Mouse (Mus musculus) limb, embryonic 15.5 days (tissue): ENCODE results near the gene Prkar1a. TPM values are rescaled to one million over a fixed set of nuclear protein-coding genes. Genes with fewer than 3 reads are reported as not detected.
"Not testable (repeated sequence)": the region's sequence is repeated elsewhere in the genome, so short reads cannot be mapped to it uniquely, and the experiment has no call there.

Experiments used
- ATAC-seq: fragments of 200-750 bp; cut with Nextera tagmentation; 2 replicates; pipeline ENCODE4 v1.8.0; 2017; ENCODE audit warnings: low read depth, moderate TSS enrichment; ENCODE audit not compliant: insufficient number of reproducible peaks, low FRiP score, low TSS enrichment
- H3K27ac ChIP-seq: fragments of 300-500 bp; sonication (generic); 2 replicates; pipeline ENCODE4 v1.5.1; 2015; ENCODE audit warnings: moderate library complexity, mild to moderate bottlenecking, inconsistent platforms
- H3K27me3 ChIP-seq: fragments of 300-500 bp; sonication (generic); 2 replicates; pipeline ENCODE4 v1.6.1; 2015; ENCODE audit warnings: inconsistent platforms
- H3K36me3 ChIP-seq: fragments of 300-500 bp; sonication (generic); 2 replicates; pipeline ENCODE4 v1.6.1; 2015; ENCODE audit warnings: inconsistent platforms
- H3K4me1 ChIP-seq: fragments of 300-500 bp; sonication (generic); 2 replicates; pipeline ENCODE4 v1.6.1; 2015; ENCODE audit warnings: inconsistent platforms
- H3K4me2 ChIP-seq: fragments of 300-500 bp; sonication (generic); 2 replicates; pipeline ENCODE4 v1.6.1; 2015; ENCODE audit warnings: mild to moderate bottlenecking, inconsistent platforms
- H3K4me3 ChIP-seq: fragments of 300-500 bp; sonication (generic); 2 replicates; pipeline ENCODE4 v1.5.1; 2015; ENCODE audit warnings: mild to moderate bottlenecking, inconsistent platforms
- H3K9ac ChIP-seq: fragments of 300-500 bp; sonication (generic); 2 replicates; pipeline ENCODE4 v1.6.1; 2015; ENCODE audit warnings: inconsistent platforms
- H3K9me3 ChIP-seq: fragments of 300-500 bp; sonication (generic); 2 replicates; pipeline ENCODE4 v1.6.1; 2016; ENCODE audit warnings: inconsistent platforms
- WGBS: fragments of 180-500 bp; shearing (Covaris S2); methylation state at CpG from one replicate; pipeline ENCODE4 v1.1.7; 2015; 5-methylcytosine and 5-hydroxymethylcytosine counted together
- polyA plus RNA-seq: library from polyadenylated mRNA; unstranded; fragments of >200 nt; fragmentation: Nextera tagmentation; extraction: Ambion mirVana; gene quantifications from 2 replicates; pipeline ENCODE4 v1.2.1, GENCODE M21; 2015

The Prkar1a gene
- 309 and 355 TPM in 2 replicates for polyA plus RNA-seq

GRCm38 (mm10) chr11:109649206-109649605 lies at the start of gene Prkar1a:
Gene Prkar1a (plus strand): TSS chr11:109649405.
- peak within 1 kb of the TSS; percentile 96; the same call in 1 of the 2 replicates for H3K27ac ChIP-seq
- 38% methylated on average over 8 of the region's 8 CpGs for WGBS
- no peak for ATAC-seq

GRCm38 (mm10) chr11:109607600-109607999 lies 41.6 kb upstream of the Prkar1a start:
- no peak overlapping the region for H3K27ac ChIP-seq
- no peak overlapping the region for H3K4me2 ChIP-seq
- H3K4me1 ChIP-seq = peaks cover 15% of the 10 kb centered on the region
- H3K9ac ChIP-seq = no peak overlapping the region
- 88% methylated on average over 6 of the region's 6 CpGs for WGBS
- H3K4me3 ChIP-seq = no peak overlapping the region
- H3K27me3 ChIP-seq = no peaks in the 10 kb centered on the region
- peaks cover 17% of the 10 kb centered on the region; the same call in 1 of the 2 replicates for H3K36me3 ChIP-seq
- no peak for ATAC-seq
- no peaks in the 10 kb centered on the region for H3K9me3 ChIP-seq

More at GRCm38 (mm10) chr11:109649206-109649605, at the start of gene Prkar1a:
- Histone ChIP-seq H3K9ac (peak within 1 kb of the TSS; percentile 90), H3K4me1 (peaks cover 33% of the 10 kb centered on the region), H3K9me3 (no peaks in the 10 kb centered on the region), H3K4me3 (peak within 1 kb of the TSS; percentile 86), H3K36me3 (peaks cover 10% of the 10 kb centered on the region; the same call in 1 of the 2 replicates), H3K4me2 (peak within 1 kb of the TSS; percentile 89), H3K27me3 (no peaks in the 10 kb centered on the region)

GRCm38 (mm10) chr11:109608976-109609625 lies 40.1 kb upstream of the Prkar1a start:
- Histone ChIP-seq H3K36me3 (0 out of 2 replicates have a peak, but pooled peaks cover 7% of the 10 kb centered on the region), H3K27me3 (no peaks in the 10 kb centered on the region), H3K9ac (no peak overlapping the region), H3K4me3 (no peak overlapping the region), H3K27ac (no peak overlapping the region), H3K9me3 (no peaks in the 10 kb centered on the region), H3K4me2 (peak overlapping the region; percentile 73; the same call in 1 of the 2 replicates), H3K4me1 (peaks cover 15% of the 10 kb centered on the region)
- 66% methylated on average over 6 of the region's 6 CpGs for WGBS
- no peak for ATAC-seq

- peak overlapping the region; percentile 74 for H3K4me3 ChIP-seq
- H3K27me3 ChIP-seq = no peaks in the 10 kb centered on the region
- peaks cover 15% of the 10 kb centered on the region for H3K4me1 ChIP-seq
- peak overlapping the region; percentile 78 for H3K27ac ChIP-seq
- H3K9me3 ChIP-seq = no peaks in the 10 kb centered on the region
- no peaks in the 10 kb centered on the region for H3K36me3 ChIP-seq
- ATAC-seq = no peak
- peak overlapping the region; percentile 76 for H3K9ac ChIP-seq
- H3K4me2 ChIP-seq = peak overlapping the region; percentile 73
- 9% methylated on average over 9 of the region's 9 CpGs for WGBS
These were observed 39.0 kb upstream of the Prkar1a start for GRCm38 (mm10) chr11:109610046-109610794.

- Histone ChIP-seq H3K4me3 (peak overlapping the region; percentile 74), H3K4me1 (peaks cover 15% of the 10 kb centered on the region), H3K4me2 (peak overlapping the region; percentile 73), H3K27ac (peak overlapping the region; percentile 78), H3K9me3 (no peaks in the 10 kb centered on the region), H3K27me3 (no peaks in the 10 kb centered on the region), H3K36me3 (no peaks in the 10 kb centered on the region), H3K9ac (peak overlapping the region; percentile 76)
- 0% methylated on average over 26 of the region's 26 CpGs for WGBS
- no peak; the same call in none of the 2 replicates for ATAC-seq
These were observed 38.4 kb upstream of the Prkar1a start for GRCm38 (mm10) chr11:109610795-109611302.

- Histone ChIP-seq H3K4me3 (peak within 1 kb of the TSS; percentile 74), H3K4me1 (peaks cover 15% of the 10 kb centered on the region), H3K9ac (peak within 1 kb of the TSS; percentile 76), H3K36me3 (no peaks in the 10 kb centered on the region), H3K4me2 (peak within 1 kb of the TSS; percentile 73), H3K27me3 (no peaks in the 10 kb centered on the region), H3K27ac (peak within 1 kb of the TSS; percentile 78), H3K9me3 (no peaks in the 10 kb centered on the region)
- ATAC-seq = peak; percentile 99
- WGBS = under 1% methylated on average over 58 of the region's 58 CpGs
These were observed 37.7 kb upstream of the Prkar1a start, which contains the start of gene Wipi1 for GRCm38 (mm10) chr11:109611303-109612149. Gene Wipi1 (minus strand): TSS chr11:109611967.

GRCm38 (mm10) chr11:109612871-109613529 lies 36.2 kb upstream of the Prkar1a start:
- Histone ChIP-seq H3K27me3 (no peaks in the 10 kb centered on the region), H3K9me3 (no peaks in the 10 kb centered on the region), H3K9ac (no peak overlapping the region), H3K4me3 (no peak overlapping the region), H3K27ac (no peak overlapping the region), H3K4me1 (peaks cover 15% of the 10 kb centered on the region), H3K4me2 (no peak overlapping the region), H3K36me3 (no peaks in the 10 kb centered on the region)
- ATAC-seq = no peak
- 67% methylated on average over 7 of the region's 7 CpGs for WGBS

- Histone ChIP-seq H3K27me3 (no peaks in the 10 kb centered on the region), H3K36me3 (no peaks in the 10 kb centered on the region), H3K4me3 (no peak overlapping the region), H3K27ac (no peak overlapping the region), H3K9me3 (no peaks in the 10 kb centered on the region), H3K9ac (no peak overlapping the region), H3K4me2 (no peak overlapping the region), H3K4me1 (peaks cover 6% of the 10 kb centered on the region; the same call in 1 of the 2 replicates)
- ATAC-seq = no peak
- 57% methylated on average over 9 of the region's 9 CpGs for WGBS
These were observed 33.9 kb upstream of the Prkar1a start for GRCm38 (mm10) chr11:109615286-109615685.

GRCm38 (mm10) chr11:109616352-109616751 lies 32.9 kb upstream of the Prkar1a start:
- H3K9ac ChIP-seq = no peak overlapping the region
- ATAC-seq = no peak
- H3K4me2 ChIP-seq = no peak overlapping the region
- no peaks in the 10 kb centered on the region for H3K27me3 ChIP-seq
- H3K4me3 ChIP-seq = no peak overlapping the region
- no peaks in the 10 kb centered on the region for H3K4me1 ChIP-seq
- 35% methylated on average over 4 of the region's 4 CpGs for WGBS
- H3K36me3 ChIP-seq = no peaks in the 10 kb centered on the region
- H3K9me3 ChIP-seq = no peaks in the 10 kb centered on the region
- no peak overlapping the region for H3K27ac ChIP-seq

GRCm38 (mm10) chr11:109616766-109617165 lies 32.4 kb upstream of the Prkar1a start:
- Histone ChIP-seq H3K9ac (no peak overlapping the region), H3K4me3 (no peak overlapping the region), H3K4me1 (no peaks in the 10 kb centered on the region), H3K36me3 (no peaks in the 10 kb centered on the region), H3K9me3 (no peaks in the 10 kb centered on the region), H3K27me3 (no peaks in the 10 kb centered on the region), H3K27ac (no peak overlapping the region), H3K4me2 (no peak overlapping the region)
- WGBS = 32% methylated on average over 4 of the region's 4 CpGs
- ATAC-seq = no peak

- WGBS = 41% methylated on average over 8 of the region's 8 CpGs
- not testable (repeated sequence) for H3K4me2 ChIP-seq, H3K4me3 ChIP-seq, H3K4me1 ChIP-seq, H3K27ac ChIP-seq, H3K9ac ChIP-seq, H3K27me3 ChIP-seq, H3K36me3 ChIP-seq, H3K9me3 ChIP-seq, ATAC-seq
These were observed 30.1 kb upstream of the Prkar1a start for GRCm38 (mm10) chr11:109619055-109619454.
